Mouse (Mus musculus): ENCODE results near the gene Fam81b.

The Fam81b gene

DNA sequence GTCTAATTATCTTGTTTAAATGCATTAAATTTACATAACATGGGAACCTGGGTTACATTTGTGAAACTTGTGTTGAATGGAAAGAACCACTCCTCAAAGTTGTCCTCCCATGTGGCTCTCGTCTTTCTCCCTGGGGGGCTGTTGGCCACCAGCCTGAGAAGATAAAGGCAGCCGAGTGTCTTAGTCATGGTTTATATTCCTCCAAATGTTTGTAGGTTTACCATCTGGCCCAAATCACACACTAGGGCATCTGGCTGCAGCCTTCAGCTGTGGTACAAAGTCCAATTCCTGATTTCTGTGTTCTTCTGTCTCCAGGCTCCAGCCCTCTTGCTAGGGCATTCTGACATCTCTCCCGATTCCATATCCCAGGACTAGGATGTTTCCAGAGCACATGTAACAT is 114.6 kb downstream of the Fam81b start:
- DNase-seq (ENCODE audit: low spot score), result no peak

DNA sequence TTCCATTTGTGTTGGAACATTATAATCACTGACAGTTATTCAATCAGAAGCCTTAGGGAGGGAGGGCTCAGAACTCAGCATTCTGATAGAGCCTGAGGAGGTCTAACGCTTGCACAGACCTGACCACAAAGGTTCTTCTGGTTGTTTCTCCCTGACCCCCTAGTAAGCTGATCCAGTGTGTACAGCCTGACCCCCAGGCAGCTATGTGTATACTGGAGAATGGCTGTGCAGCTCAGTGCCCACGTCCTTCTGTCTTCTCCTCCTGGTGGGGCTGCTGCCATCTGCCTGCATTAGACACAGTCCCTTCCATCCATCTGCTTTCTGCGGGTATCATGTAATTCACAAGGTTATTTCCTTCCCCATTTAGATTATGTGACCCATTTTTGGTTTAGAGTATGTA is 115.7 kb downstream of the Fam81b start:
- DNase-seq (ENCODE audit: low spot score), result no peak

DNA sequence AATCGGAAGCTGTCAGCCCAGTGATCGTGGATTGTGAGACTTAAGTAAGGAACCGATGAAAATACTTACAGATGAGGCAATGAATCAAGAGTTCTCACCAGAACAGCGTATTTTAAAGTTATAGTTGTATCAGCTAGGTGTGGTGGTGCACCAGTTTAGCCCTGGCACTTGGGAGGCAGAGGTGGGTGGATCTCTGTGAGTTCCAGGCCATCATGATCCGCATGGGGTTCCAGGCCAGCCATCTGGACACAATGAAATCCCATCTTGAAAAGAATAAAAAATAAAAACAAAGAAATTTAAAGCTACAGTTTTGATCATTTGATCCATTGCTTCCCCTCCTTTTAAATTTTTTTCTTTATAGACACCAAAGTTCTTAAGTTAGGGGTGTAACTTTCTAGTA is 117.2 kb downstream of the Fam81b start:
- no peak for DNase-seq (ENCODE audit: low spot score)

DNA sequence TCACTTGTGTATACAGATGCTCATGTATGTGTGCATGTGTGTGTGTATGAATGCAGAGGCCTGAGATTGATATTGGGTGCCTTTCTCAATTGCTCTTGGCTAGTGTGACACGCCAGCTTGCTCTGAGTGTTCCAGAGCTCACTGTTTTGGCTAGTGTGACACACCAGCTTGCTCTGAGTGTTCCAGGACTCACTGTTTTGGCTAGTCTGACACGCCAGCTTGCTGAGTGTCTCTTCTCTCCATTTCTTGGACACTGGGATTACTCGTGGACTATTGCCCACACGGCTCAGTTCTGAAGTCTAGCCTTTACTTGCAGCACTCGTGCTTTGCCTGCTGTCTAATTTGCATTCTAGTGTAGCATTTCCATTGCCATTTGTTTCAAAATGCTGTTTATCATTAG is 126.2 kb downstream of the Fam81b start:
- DNase-seq (ENCODE audit: low spot score), result no peak

DNA sequence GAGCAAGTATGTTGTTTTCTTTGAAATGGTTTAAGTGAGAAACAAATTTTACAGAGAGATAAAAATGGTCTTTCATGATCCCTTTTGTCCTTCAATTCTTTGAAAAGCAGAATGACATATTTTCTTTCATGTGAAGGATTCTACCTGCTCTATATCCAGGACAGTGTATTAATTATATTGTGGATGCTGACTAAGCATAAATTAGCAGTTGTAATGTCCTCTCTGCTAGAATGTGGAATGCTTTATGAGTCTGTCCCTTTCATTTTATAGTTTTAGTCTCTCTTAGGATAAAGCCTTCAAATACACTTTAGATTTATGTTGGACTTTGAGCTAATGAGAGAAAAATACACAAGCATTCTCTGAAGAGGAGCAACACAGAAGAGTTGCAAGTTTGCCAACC is 130.6 kb downstream of the Fam81b start:
- DNase-seq (ENCODE audit: low spot score), result no peak

DNA sequence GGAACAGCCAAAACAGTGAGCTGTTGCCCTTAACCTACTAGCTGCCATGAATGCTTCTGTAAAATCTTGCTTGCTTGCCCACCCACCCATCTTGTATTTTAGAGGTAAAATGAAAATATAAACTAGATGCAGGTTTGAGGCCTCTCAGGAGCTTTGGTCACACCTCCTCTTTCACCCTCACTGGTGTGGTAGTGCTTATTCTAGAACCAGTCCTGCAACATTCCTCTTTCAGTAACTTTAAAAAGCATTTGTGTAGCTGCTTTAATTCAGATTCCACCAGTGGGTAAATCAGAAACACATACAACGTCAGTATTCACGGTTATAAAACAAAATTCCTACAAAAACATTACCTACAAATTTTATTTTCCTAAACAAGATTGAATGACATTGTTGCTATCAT is 144.3 kb downstream of the Fam81b start:
- DNase-seq (ENCODE audit: low spot score), result no peak

DNA sequence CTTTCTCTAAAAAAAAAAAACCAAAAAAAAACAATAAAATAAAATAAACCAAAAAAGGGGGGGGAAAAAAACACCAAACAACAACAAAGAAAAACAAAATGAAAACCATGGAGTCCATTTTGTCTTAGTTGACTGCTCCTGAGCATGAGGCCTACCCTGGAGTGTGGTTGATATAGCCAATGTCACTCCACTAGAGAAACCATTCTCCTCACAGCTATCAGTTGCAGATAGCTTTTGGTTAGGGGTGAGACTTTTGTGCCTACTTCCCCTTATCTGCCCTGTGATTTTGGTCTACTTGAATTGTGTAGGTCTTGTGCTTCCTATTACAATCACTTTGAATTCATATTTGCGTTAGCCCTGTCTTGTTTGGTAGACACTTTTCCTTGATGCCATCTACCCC is 147.4 kb downstream of the Fam81b start:
- no peak for DNase-seq (ENCODE audit: low spot score)

DNA sequence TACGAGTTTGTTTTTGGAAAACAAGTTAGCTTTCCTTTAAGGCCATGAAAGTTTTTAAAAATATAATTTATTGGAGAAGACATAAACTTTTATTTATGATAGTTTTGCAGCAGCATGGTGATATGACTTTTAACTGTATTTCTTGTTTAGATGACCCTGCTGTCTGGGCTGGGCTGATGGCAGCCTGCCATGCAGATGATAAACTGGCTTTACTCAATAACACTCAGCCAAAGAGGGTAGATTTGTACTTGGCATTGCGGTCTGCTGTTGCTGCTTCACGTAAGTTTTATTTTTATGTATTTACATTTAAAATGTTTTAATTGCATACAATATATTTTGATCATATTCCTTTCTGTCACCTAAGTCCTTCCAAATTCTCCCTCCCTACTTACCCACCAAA is 147.8 kb downstream of the Fam81b start:
- DNase-seq (ENCODE audit: low spot score), result no peak

Data from embryo, embryonic 10 days (tissue).